Mouse (Mus musculus) adrenal gland (tissue): ENCODE data around the gene Nos3.
"Not testable (repeated sequence)": the region's sequence is repeated elsewhere in the genome, so short reads cannot be mapped to it uniquely, and the experiment has no call there.

Experiments used
- intact Hi-C: fragments of 180-260 bp; cut with DNase I; formaldehyde crosslinking; loops from one replicate; pipeline ENCODE4 v1.15.1; 2025

The Nos3 gene

GRCm38 (mm10) chr5:24396254-24396653, 31.6 kb downstream of the Nos3 start:
- intact Hi-C loops, result not testable (repeated sequence)

GRCm38 (mm10) chr5:24399686-24400085, 35.1 kb downstream of the Nos3 start:
- intact Hi-C loops, result no loop called here

GRCm38 (mm10) chr5:24400362-24400761, 35.8 kb downstream of the Nos3 start:
- intact Hi-C loops, result no loop called here

GRCm38 (mm10) chr5:24400911-24401605, 36.4 kb downstream of the Nos3 start:
- intact Hi-C loops, result no loop called here

GRCm38 (mm10) chr5:24401969-24402368, 37.4 kb downstream of the Nos3 start:
- intact Hi-C loops, result no loop called here

GRCm38 (mm10) chr5:24404594-24405360, 40.2 kb downstream of the Nos3 start:
- intact Hi-C loops, result no loop called here

- intact Hi-C loops, result no loop called here
Measured at GRCm38 (mm10) chr5:24405389-24405876, 40.8 kb downstream of the Nos3 start.

GRCm38 (mm10) chr5:24408651-24409050, 44.0 kb downstream of the Nos3 start:
- intact Hi-C loops, result no loop called here

GRCm38 (mm10) chr5:24409466-24409865, 44.9 kb downstream of the Nos3 start:
- intact Hi-C loops, result no loop called here

- intact Hi-C loops, result no loop called here
Measured at GRCm38 (mm10) chr5:24412063-24412462, 47.5 kb downstream of the Nos3 start.

GRCm38 (mm10) chr5:24413042-24413693, 48.6 kb downstream of the Nos3 start, which contains the start of gene Asic3:
TSS of gene Asic3 (plus strand) at chr5:24413392.
- intact Hi-C loops, result no loop called here

GRCm38 (mm10) chr5:24413938-24414337, 49.3 kb downstream of the Nos3 start:
- intact Hi-C loops, result no loop called here

GRCm38 (mm10) chr5:24416222-24416736, 51.7 kb downstream of the Nos3 start:
- intact Hi-C loops, result no loop called here

- intact Hi-C loops, result no loop called here
Measured at GRCm38 (mm10) chr5:24417587-24417986, 53.0 kb downstream of the Nos3 start.

- intact Hi-C loops, result no loop called here
Measured at GRCm38 (mm10) chr5:24420381-24420780, 55.8 kb downstream of the Nos3 start.

GRCm38 (mm10) chr5:24423129-24424003, 58.8 kb downstream of the Nos3 start, which contains the start of the genes Cdk5 and Slc4a2:
TSS of gene Cdk5 (minus strand) at chr5:24423530.
TSS of gene Slc4a2 (plus strand) at chr5:24423837.
- intact Hi-C loops, result no loop called here

- intact Hi-C loops, result no loop called here
Measured at GRCm38 (mm10) chr5:24424004-24424781, 59.6 kb downstream of the Nos3 start.

GRCm38 (mm10) chr5:24424861-24425411, 60.3 kb downstream of the Nos3 start:
- intact Hi-C loops, result no loop called here

GRCm38 (mm10) chr5:24425421-24426036, 60.9 kb downstream of the Nos3 start:
- intact Hi-C loops, result no loop called here
